Mouse (Mus musculus): ENCODE measurements around the gene Celsr1. TPM values are rescaled to one million over a fixed set of nuclear protein-coding genes. Genes with fewer than 3 reads are reported as not detected.

Celsr1 gene
- total and polyA plus RNA-seq, 3 experiments, result not detected

DNA sequence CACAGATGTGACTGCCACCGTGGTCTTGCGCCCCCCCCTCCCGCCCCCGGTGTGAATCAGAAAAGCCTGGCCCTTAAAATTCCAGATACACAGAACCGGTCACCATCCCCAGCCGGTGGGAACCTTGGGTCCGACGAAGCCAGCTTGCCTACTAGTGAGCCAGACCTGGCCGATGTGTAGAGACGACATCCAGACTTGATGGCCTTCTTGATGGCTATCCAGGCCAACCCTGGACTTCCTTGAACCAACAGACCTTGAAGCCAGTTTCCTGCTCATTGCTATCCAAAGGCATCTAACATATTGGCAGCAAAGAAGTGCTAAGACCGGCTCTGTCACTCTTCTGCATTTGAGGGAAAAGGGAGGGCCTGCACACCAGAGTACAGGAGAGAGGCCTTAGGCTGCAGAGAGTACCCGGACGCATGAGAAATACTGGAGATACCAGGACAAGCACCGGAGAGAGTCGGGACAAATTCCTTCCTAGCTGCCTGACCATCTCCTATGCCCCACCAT, 174.5 kb downstream of the Celsr1 start:
- Histone ChIP-seq H3K4me3 (replicated peaks in 1 of 3; ENCODE audit: low read depth in 2 of 3, low read length in 2 of 3, poor library complexity in 1 of 3) (peak overlapping the region; percentile 80 to 86 (median 84)), H3K79me2 (replicated peaks; ENCODE audit: control insufficient read depth, extremely low read depth, insufficient read depth, poor library complexity, severe bottlenecking) (peaks cover 30% of the 10 kb centered on the region), H3K27ac (ENCODE audit: insufficient read depth, low read depth) (no peak overlapping the region), H3K27me3 (replicated peaks) (no peaks in the 10 kb centered on the region), H3K9ac (ENCODE audit: insufficient read depth, low read depth) (peak overlapping the region; percentile 76), H3K4me2 (ENCODE audit: insufficient read depth, low read depth, poor library complexity, severe bottlenecking) (peak overlapping the region; percentile 48), H3K9me3 (replicated peaks; ENCODE audit: low read length) (no peaks in the 10 kb centered on the region), H3K4me1 (ENCODE audit: control insufficient read depth in 1 of 2, insufficient read depth in 2 of 2) (peaks cover 3 to 33% of the 10 kb centered on the region in 2 experiments), H3K36me3 (replicated peaks in 1 of 2; ENCODE audit: control insufficient read depth in 1 of 2, insufficient read depth in 1 of 2, low read length in 1 of 2) (peaks cover 22 to 45% of the 10 kb centered on the region in 2 experiments)
- dilution Hi-C loops (cut with MboI; ENCODE audit: extremely low pct_ligation_motif_present, extremely low pct_unique_long_range_greater_than_20kb, low sequenced_read_pairs), result no loop called here
- no peak for TF ChIP-seq EP300 (IDR thresholded peaks at IDR 0.05; ENCODE audit: low read length)
- TF ChIP-seq ZMIZ1 (IDR thresholded peaks at IDR 0.05; ENCODE audit: low read depth, low read length), result no peak
- no peak for TF ChIP-seq ELF1 (IDR thresholded peaks at IDR 0.05; ENCODE audit: low read depth, low read length)
- no peak for TF ChIP-seq UBTF (IDR thresholded peaks at IDR 0.05; ENCODE audit: low read depth, low read length)
- no peak for TF ChIP-seq USF1 (IDR thresholded peaks at IDR 0.05; ENCODE audit: low read depth, low read length)
- no peak for TF ChIP-seq RCOR1 (conservative IDR thresholded peaks at IDR 0.05; ENCODE audit: low read depth, low read length)
- no peak for TF ChIP-seq MXI1 (IDR thresholded peaks at IDR 0.05; ENCODE audit: low read depth, low read length)
- TF ChIP-seq TBP (conservative IDR thresholded peaks at IDR 0.05; ENCODE audit: low read depth, low read length), result no peak
- no peak for TF ChIP-seq MEF2A (IDR thresholded peaks at IDR 0.05; ENCODE audit: borderline replicate concordance, low read depth, low read length)
- TF ChIP-seq ZNF384 (IDR thresholded peaks at IDR 0.05; ENCODE audit: low read depth, low read length), result no peak
- TF ChIP-seq HCFC1 (IDR thresholded peaks at IDR 0.05; ENCODE audit: low read depth, low read length), result no peak
- TF ChIP-seq IRF4 (IDR thresholded peaks at IDR 0.05; ENCODE audit: low read depth, low read length), result no peak
- no peak for TF ChIP-seq JUND (conservative IDR thresholded peaks at IDR 0.05; ENCODE audit: low read depth, low read length)
- no peak for TF ChIP-seq E2F4 (IDR thresholded peaks at IDR 0.05; ENCODE audit: insufficient replicate concordance, low read depth, low read length)
- no peak for TF ChIP-seq BHLHE40 (IDR thresholded peaks at IDR 0.05; ENCODE audit: low read depth, low read length)
- DNase-seq (ENCODE audit: extremely low read depth), result no peak
- in situ Hi-C loops (cut with MboI; ENCODE audit: low pct_ligation_motif_present, low pct_unique_long_range_greater_than_20kb, low sequenced_read_pairs), result no loop called here

- in situ Hi-C loops (cut with MboI; ENCODE audit: low pct_ligation_motif_present, low pct_unique_long_range_greater_than_20kb, low sequenced_read_pairs) (no loop called here), dilution Hi-C loops (cut with MboI; ENCODE audit: extremely low pct_ligation_motif_present, extremely low pct_unique_long_range_greater_than_20kb, low sequenced_read_pairs) (no loop called here)
- no peak overlapping the region for H3K27ac ChIP-seq (ENCODE audit: insufficient read depth, low read depth)
- TF ChIP-seq RAD21 (IDR thresholded peaks at IDR 0.05; ENCODE audit: low read depth, low read length) (peak; percentile 48), EP300 (IDR thresholded peaks at IDR 0.05; ENCODE audit: low read length) (no peak), USF2 (conservative IDR thresholded peaks at IDR 0.05; ENCODE audit: low read depth, low read length) (no peak), JUND (conservative IDR thresholded peaks at IDR 0.05; ENCODE audit: low read depth, low read length) (no peak), CTCF (conservative IDR thresholded peaks at IDR 0.05 in 1 of 2, IDR thresholded peaks at IDR 0.05 in 1 of 2; ENCODE audit: low read depth in 2 of 2, low read length in 2 of 2) (peak; percentile 30 to 55; a peak in 3 of 4 replicates), RCOR1 (conservative IDR thresholded peaks at IDR 0.05; ENCODE audit: low read depth, low read length) (no peak), E2F4 (IDR thresholded peaks at IDR 0.05; ENCODE audit: insufficient replicate concordance, low read depth, low read length) (no peak), IRF4 (IDR thresholded peaks at IDR 0.05; ENCODE audit: low read depth, low read length) (no peak), GABPA (IDR thresholded peaks at IDR 0.05; ENCODE audit: insufficient replicate concordance, low read depth, low read length) (no peak), ZNF384 (IDR thresholded peaks at IDR 0.05; ENCODE audit: low read depth, low read length) (no peak), MXI1 (IDR thresholded peaks at IDR 0.05; ENCODE audit: low read depth, low read length) (no peak), CHD1 (IDR thresholded peaks at IDR 0.05; ENCODE audit: low read depth, low read length) (no peak), ZKSCAN1 (IDR thresholded peaks at IDR 0.05; ENCODE audit: borderline replicate concordance, low read depth, low read length) (no peak), SMC3 (IDR thresholded peaks at IDR 0.05; ENCODE audit: low read depth, low read length) (peak; percentile 23; the same call in 1 of the 2 replicates), POLR2AphosphoS2 (IDR thresholded peaks at IDR 0.05; ENCODE audit: low read depth, low read length) (no peak), NRF1 (IDR thresholded peaks at IDR 0.05; ENCODE audit: low read depth, low read length) (no peak), MYC (IDR thresholded peaks at IDR 0.05; ENCODE audit: low read depth, low read length) (no peak), ETS1 (conservative IDR thresholded peaks at IDR 0.05; ENCODE audit: low read depth, low read length) (no peak), POLR2A (IDR thresholded peaks at IDR 0.05; ENCODE audit: low read depth, low read length) (no peak), SIN3A (IDR thresholded peaks at IDR 0.05; ENCODE audit: low read length) (no peak)
- H3K9ac ChIP-seq (ENCODE audit: insufficient read depth, low read depth), result no peak overlapping the region
- H3K4me1 ChIP-seq (ENCODE audit: control insufficient read depth in 1 of 2, insufficient read depth in 2 of 2), result peaks cover 0 to 17% of the 10 kb centered on the region in 2 experiments; a peak in 3 of 4 replicates
- no peaks in the 10 kb centered on the region for H3K79me2 ChIP-seq (replicated peaks; ENCODE audit: control insufficient read depth, extremely low read depth, insufficient read depth, poor library complexity, severe bottlenecking)
- H3K9me3 ChIP-seq (replicated peaks; ENCODE audit: low read length), result no peaks in the 10 kb centered on the region
- peaks cover 2 to 38% of the 10 kb centered on the region in 2 experiments for H3K36me3 ChIP-seq (replicated peaks in 1 of 2; ENCODE audit: control insufficient read depth in 1 of 2, insufficient read depth in 1 of 2, low read length in 1 of 2)
- no peaks in the 10 kb centered on the region for H3K27me3 ChIP-seq (replicated peaks)
- H3K4me3 ChIP-seq (replicated peaks in 1 of 3; ENCODE audit: low read depth in 2 of 3, low read length in 2 of 3, poor library complexity in 1 of 3), result no peak overlapping the region
- H3K4me2 ChIP-seq (ENCODE audit: insufficient read depth, low read depth, poor library complexity, severe bottlenecking), result no peak overlapping the region
- no peak for DNase-seq (ENCODE audit: extremely low read depth)
These were observed 181.8 kb downstream of the Celsr1 start for GRCm38 (mm10) chr15:85851656-85852392.
